Mouse (Mus musculus): Measurements from ENCODE around the gene Prss57. TPM values are rescaled to one million over a fixed set of nuclear protein-coding genes. Genes with fewer than 3 reads are reported as not detected.
A peak's percentile ranks its signal among the peaks of the same experiment; 100 is the strongest.

Prss57 gene
- total and polyA plus RNA-seq, 3 experiments: 0.50 to 0.70 TPM; not detected in 1

GRCm38 (mm10) chr10:79803716-79804323, 13.1 kb upstream of the Prss57 start:
- TF ChIP-seq USF1 (IDR thresholded peaks at IDR 0.05; ENCODE audit: low read depth, low read length): no peak
- TF ChIP-seq RAD21 (IDR thresholded peaks at IDR 0.05; ENCODE audit: low read depth, low read length): no peak
- Histone ChIP-seq H3K4me3 (ENCODE audit: control insufficient read depth in 1 of 2, insufficient read depth in 1 of 2, low read depth in 2 of 2, low read length in 2 of 2) (no peak overlapping the region), H3K9me3 (replicated peaks; ENCODE audit: insufficient read depth, low read length) (no peaks in the 10 kb centered on the region), H3K27me3 (ENCODE audit: control insufficient read depth in 1 of 2, insufficient read depth in 2 of 2, low read length in 2 of 2) (no peaks in the 10 kb centered on the region), H3K4me1 (ENCODE audit: control insufficient read depth in 1 of 2, insufficient read depth in 2 of 2, low read length in 2 of 2) (peaks cover 12 to 16% of the 10 kb centered on the region in 2 experiments), H3K79me2 (ENCODE audit: control insufficient read depth, insufficient read depth, low read length, poor library complexity) (no peaks in the 10 kb centered on the region), H3K36me3 (ENCODE audit: control insufficient read depth in 1 of 2, insufficient read depth in 2 of 2, low read length in 2 of 2) (peaks cover 0 to 17% of the 10 kb centered on the region in 2 experiments; a peak in 2 of 4 replicates), H3K27ac (ENCODE audit: control insufficient read depth, low read depth, low read length) (no peak overlapping the region), H3K9ac (ENCODE audit: control insufficient read depth, low read depth, low read length, poor library complexity, severe bottlenecking) (no peak overlapping the region)
- DNase-seq (ENCODE audit: low read depth, low spot score): no peak

GRCm38 (mm10) chr10:79802331-79802971, 11.7 kb upstream of the Prss57 start:
- no peak overlapping the region for H3K4me3 ChIP-seq (ENCODE audit: control insufficient read depth in 1 of 2, insufficient read depth in 1 of 2, low read depth in 2 of 2, low read length in 2 of 2)
- H3K27ac ChIP-seq (ENCODE audit: control insufficient read depth, low read depth, low read length): peak overlapping the region; percentile 28
- H3K79me2 ChIP-seq (ENCODE audit: control insufficient read depth, insufficient read depth, low read length, poor library complexity): no peaks in the 10 kb centered on the region
- no peaks in the 10 kb centered on the region for H3K9me3 ChIP-seq (replicated peaks; ENCODE audit: insufficient read depth, low read length)
- H3K9ac ChIP-seq (ENCODE audit: control insufficient read depth, low read depth, low read length, poor library complexity, severe bottlenecking): peak overlapping the region; percentile 20; the same call in 1 of the 2 replicates
- no peak for TF ChIP-seq ZC3H11A (IDR thresholded peaks at IDR 0.05; ENCODE audit: low read depth, low read length)
- peak; percentile 44 for TF ChIP-seq SIN3A (IDR thresholded peaks at IDR 0.05; ENCODE audit: low read length)
- TF ChIP-seq JUND (IDR thresholded peaks at IDR 0.05; ENCODE audit: low read depth, low read length): no peak
- TF ChIP-seq EP300 (IDR thresholded peaks at IDR 0.05; ENCODE audit: low read depth in 1 of 2, low read length in 2 of 2): peak; percentile 56 to 78
- TF ChIP-seq GABPA (IDR thresholded peaks at IDR 0.05; ENCODE audit: low read depth, low read length): no peak
- no peak for TF ChIP-seq UBTF (IDR thresholded peaks at IDR 0.05; ENCODE audit: borderline replicate concordance, insufficient read depth, low read depth, low read length)
- TF ChIP-seq BHLHE40 (IDR thresholded peaks at IDR 0.05; ENCODE audit: borderline replicate concordance, low read depth, low read length): no peak
- TF ChIP-seq SMC3 (IDR thresholded peaks at IDR 0.05; ENCODE audit: low read depth, low read length): no peak
- TF ChIP-seq NRF1 (IDR thresholded peaks at IDR 0.05; ENCODE audit: insufficient read depth, low read depth, low read length, poor library complexity, severe bottlenecking): no peak
- 0 out of 2 replicates have a peak, but pooled peaks have one; percentile 24 for TF ChIP-seq MYB (IDR thresholded peaks at IDR 0.05; ENCODE audit: low read depth, low read length)
- no peak for TF ChIP-seq ELF1 (IDR thresholded peaks at IDR 0.05; ENCODE audit: low read depth, low read length)
- TF ChIP-seq TAL1 (IDR thresholded peaks at IDR 0.05; ENCODE audit: low read length): no peak
- TF ChIP-seq E2F4 (IDR thresholded peaks at IDR 0.05; ENCODE audit: borderline replicate concordance, low read depth, low read length): no peak
- peak; percentile 71 for TF ChIP-seq ETS1 (IDR thresholded peaks at IDR 0.05; ENCODE audit: low read depth, low read length)
- no peak for TF ChIP-seq TBP (IDR thresholded peaks at IDR 0.05; ENCODE audit: low read depth, low read length)
- TF ChIP-seq KAT2A (conservative IDR thresholded peaks at IDR 0.05; ENCODE audit: low read depth, low read length): no peak
- TF ChIP-seq GATA1 (IDR thresholded peaks at IDR 0.05; ENCODE audit: low read depth, low read length): peak; percentile 77
- TF ChIP-seq CHD2 (IDR thresholded peaks at IDR 0.05; ENCODE audit: low read length): no peak
- TF ChIP-seq ZKSCAN1 (IDR thresholded peaks at IDR 0.05; ENCODE audit: low read depth, low read length): no peak
- no peak for TF ChIP-seq POLR2AphosphoS2 (IDR thresholded peaks at IDR 0.05; ENCODE audit: low read length)
- no peak for TF ChIP-seq CHD1 (IDR thresholded peaks at IDR 0.05; ENCODE audit: low read depth, low read length)
- TF ChIP-seq MAZ (IDR thresholded peaks at IDR 0.05; ENCODE audit: low read depth, low read length): no peak
- TF ChIP-seq ZNF384 (IDR thresholded peaks at IDR 0.05; ENCODE audit: low read depth, low read length): no peak
- peak; percentile 55 for DNase-seq (ENCODE audit: low read depth, low spot score)
- H3K4me1 ChIP-seq (ENCODE audit: control insufficient read depth in 1 of 2, insufficient read depth in 2 of 2, low read length in 2 of 2): peaks cover 14 to 27% of the 10 kb centered on the region in 2 experiments
- H3K27me3 ChIP-seq (ENCODE audit: control insufficient read depth in 1 of 2, insufficient read depth in 2 of 2, low read length in 2 of 2): no peaks in the 10 kb centered on the region
- peaks cover 0 to 23% of the 10 kb centered on the region in 2 experiments; a peak in 2 of 4 replicates for H3K36me3 ChIP-seq (ENCODE audit: control insufficient read depth in 1 of 2, insufficient read depth in 2 of 2, low read length in 2 of 2)

Data from MEL (cell line).